Mouse (Mus musculus) E14TG2a.4 (cell line): Measurements from ENCODE around the gene Zfhx3.

ENCODE experiments used
- CTCF ChIP-seq: conservative IDR thresholded peaks from 2 replicates; pipeline ENCODE4 v1.5.1; 2014; ENCODE audit warnings: low read length
- POU5F1 ChIP-seq: IDR thresholded peaks from 2 replicates; pipeline ENCODE4 v1.6.1; 2014; ENCODE audit warnings: low read length, borderline replicate concordance

- TF ChIP-seq POU5F1 (no peak), CTCF (no peak)
Observed at GRCm38 (mm10) chr8:108613280-108613679, 670.8 kb downstream of the Zfhx3 start.
